Mouse (Mus musculus): ENCODE data around the gene Zfp174. TPM values are rescaled to one million over a fixed set of nuclear protein-coding genes. Genes with fewer than 3 reads are reported as not detected.
A peak's percentile ranks its signal among the peaks of the same experiment; 100 is the strongest.

The Zfp174 gene
- total RNA-seq, 4 experiments from 2014 or later = 4.2 to 5.3 (median 4.7) TPM

GRCm38 (mm10) chr16:3884201-3885064, 37.4 kb downstream of the Zfp174 start, which contains the start of the genes Zfp597 and Gm20695:
TSS of gene Zfp597 (minus strand) at chr16:3884561.
TSS of gene Gm20695 (plus strand) at chr16:3884648.
- peak; percentile 82 to 94 for DNase-seq (ENCODE audit: low spot score in 2 of 2)

- DNase-seq (ENCODE audit: low spot score in 2 of 2) = no peak
These were observed 38.1 kb downstream of the Zfp174 start for GRCm38 (mm10) chr16:3885065-3885670.

- no peak for DNase-seq (ENCODE audit: low spot score in 2 of 2)
These were observed 44.7 kb downstream of the Zfp174 start for GRCm38 (mm10) chr16:3891621-3892295.

GRCm38 (mm10) chr16:3893739-3894138, 46.7 kb downstream of the Zfp174 start:
- no peak for DNase-seq (ENCODE audit: low spot score in 2 of 2)

GRCm38 (mm10) chr16:3895173-3895792, 48.2 kb downstream of the Zfp174 start:
- DNase-seq (ENCODE audit: low spot score in 2 of 2) = no peak

- DNase-seq (ENCODE audit: low spot score in 2 of 2) = no peak
These were observed 49.0 kb downstream of the Zfp174 start for GRCm38 (mm10) chr16:3896046-3896445.

- DNase-seq (ENCODE audit: low spot score in 2 of 2) = no peak
These were observed 49.5 kb downstream of the Zfp174 start for GRCm38 (mm10) chr16:3896553-3896952.

- DNase-seq (ENCODE audit: low spot score in 2 of 2) = no peak
These were observed 60.4 kb downstream of the Zfp174 start for GRCm38 (mm10) chr16:3907471-3907870.

Other genes with a start within 250 kb of the Zfp174 start
- gene Mefv, start 129.2 kb upstream of the Zfp174 start, total RNA-seq (2022) = not detected
- 10 to 100 TPM; 19.0 to 20.2 (median 19.6) TPM for gene Zfp263, start 103.2 kb upstream of the Zfp174 start, total RNA-seq (2022)
- gene Olfr15, start 16.4 kb upstream of the Zfp174 start, total RNA-seq (2022) = not detected
- 100 to 1,000 TPM; 109 to 146 (median 127) TPM for gene Naa60, start 25.1 kb downstream of the Zfp174 start, total RNA-seq (2022)
- 10 to 100 TPM; 26.0 to 29.7 (median 27.4) TPM for gene Zfp597, start 37.3 kb downstream of the Zfp174 start, total RNA-seq (2022)
- 1 to 10 TPM in 2 of 4 experiments, under 1 TPM in 1, not detected in 1; 0.96 to 1.2 (median 1.0) TPM for gene Gm20695, start 37.4 kb downstream of the Zfp174 start, total RNA-seq (2022)
- gene 1700037C18Rik, start 61.4 kb downstream of the Zfp174 start, total RNA-seq (2022) = 10 to 100 TPM in 1 of 4 experiments, 1 to 10 TPM in 3; 7.9 to 12.0 (median 8.6) TPM
- gene Cluap1, start 61.5 kb downstream of the Zfp174 start, total RNA-seq (2022) = 10 to 100 TPM; 23.0 to 30.6 (median 28.1) TPM
- 1 to 10 TPM; 1.6 to 2.6 (median 2.4) TPM for gene Nlrc3, start 129.4 kb downstream of the Zfp174 start, total RNA-seq (2022)
- gene Slx4, start 156.5 kb downstream of the Zfp174 start, total RNA-seq (2022) = 10 to 100 TPM; 46.2 to 51.1 (median 47.8) TPM
- gene Dnase1, start 189.7 kb downstream of the Zfp174 start, total RNA-seq (2022) = not detected
- 10 to 100 TPM; 69.8 to 76.9 (median 73.8) TPM for gene Trap1, start 230.6 kb downstream of the Zfp174 start, total RNA-seq (2022)

Data from left cerebral cortex, adult 8-10 months (tissue).